Mouse (Mus musculus): ENCODE measurements around the gene Tpst1.

Gene Tpst1

GRCm38 (mm10) chr5:130089626-130090393, 16.7 kb downstream of the Tpst1 start:
- no peak for DNase-seq (ENCODE audit: low read depth)

- no peak for DNase-seq (ENCODE audit: low read depth)
These were observed 23.6 kb downstream of the Tpst1 start for GRCm38 (mm10) chr5:130096754-130097153.

- peak; percentile 48 for DNase-seq (ENCODE audit: low read depth)
These were observed 24.7 kb downstream of the Tpst1 start for GRCm38 (mm10) chr5:130097837-130098236.

- no peak for DNase-seq (ENCODE audit: low read depth)
These were observed 28.6 kb downstream of the Tpst1 start for GRCm38 (mm10) chr5:130101724-130102123.

- DNase-seq (ENCODE audit: low read depth), result no peak
These were observed 36.2 kb downstream of the Tpst1 start for GRCm38 (mm10) chr5:130109348-130109747.

- no peak for DNase-seq (ENCODE audit: low read depth)
These were observed 37.7 kb downstream of the Tpst1 start for GRCm38 (mm10) chr5:130110632-130111464.

GRCm38 (mm10) chr5:130112653-130113052, 39.5 kb downstream of the Tpst1 start:
- no peak for DNase-seq (ENCODE audit: low read depth)

GRCm38 (mm10) chr5:130116116-130116515, 43.0 kb downstream of the Tpst1 start:
- no peak for DNase-seq (ENCODE audit: low read depth)

GRCm38 (mm10) chr5:130116857-130117256, 43.7 kb downstream of the Tpst1 start:
- no peak for DNase-seq (ENCODE audit: low read depth)

GRCm38 (mm10) chr5:130117932-130118331, 44.8 kb downstream of the Tpst1 start:
- no peak for DNase-seq (ENCODE audit: low read depth)

GRCm38 (mm10) chr5:130119236-130119635, 46.1 kb downstream of the Tpst1 start:
- DNase-seq (ENCODE audit: low read depth), result no peak

- DNase-seq (ENCODE audit: low read depth), result no peak
These were observed 47.1 kb downstream of the Tpst1 start for GRCm38 (mm10) chr5:130120070-130120736.

GRCm38 (mm10) chr5:130120904-130121303, 47.8 kb downstream of the Tpst1 start:
- DNase-seq (ENCODE audit: low read depth), result no peak

GRCm38 (mm10) chr5:130122355-130122754, 49.2 kb downstream of the Tpst1 start:
- no peak for DNase-seq (ENCODE audit: low read depth)

- no peak for DNase-seq (ENCODE audit: low read depth)
These were observed 51.1 kb downstream of the Tpst1 start for GRCm38 (mm10) chr5:130124271-130124670.

- no peak for DNase-seq (ENCODE audit: low read depth)
These were observed 55.8 kb downstream of the Tpst1 start for GRCm38 (mm10) chr5:130128686-130129523.

- DNase-seq (ENCODE audit: low read depth), result no peak
These were observed 56.3 kb downstream of the Tpst1 start for GRCm38 (mm10) chr5:130129524-130129793.

- no peak for DNase-seq (ENCODE audit: low read depth)
These were observed 63.5 kb downstream of the Tpst1 start for GRCm38 (mm10) chr5:130136597-130136996.

GRCm38 (mm10) chr5:130139393-130139792, 66.3 kb downstream of the Tpst1 start:
- DNase-seq (ENCODE audit: low read depth), result peak; percentile 73

GRCm38 (mm10) chr5:130141138-130141537, 68.0 kb downstream of the Tpst1 start:
- DNase-seq (ENCODE audit: low read depth), result no peak

GRCm38 (mm10) chr5:130142041-130142440, 68.9 kb downstream of the Tpst1 start:
- no peak for DNase-seq (ENCODE audit: low read depth)

- no peak for DNase-seq (ENCODE audit: low read depth)
These were observed 70.0 kb downstream of the Tpst1 start for GRCm38 (mm10) chr5:130143101-130143500.

Measured in c-Kit-positive CD71-positive TER-119-negative erythroid progenitor cells, embryonic 14.5 days (primary cell).